Mouse (Mus musculus) liver, embryonic 14.5 days (tissue): Measurements from ENCODE around the gene Trim30a. TPM values are rescaled to one million over a fixed set of nuclear protein-coding genes. Genes with fewer than 3 reads are reported as not detected.

Experiments
- ATAC-seq: fragments of 200-750 bp; cut with Nextera tagmentation; 2 replicates; pipeline ENCODE4 v1.8.0; 2017; ENCODE audit warnings: moderate number of reproducible peaks, mild to moderate bottlenecking, moderate library complexity; ENCODE audit not compliant: insufficient read depth
- DNase-seq, 3 experiments: peaks; one replicate each; pipeline ENCODE4 v3.0.0-alpha.2; 2012 to 2013; ENCODE audit warnings: low read depth in 3 of 3, low spot score in 3 of 3
- H3K27ac ChIP-seq: fragments of 300-500 bp; sonication (generic); 2 replicates; pipeline ENCODE4 v1.5.1; 2014; ENCODE audit warnings: moderate library complexity, mild to moderate bottlenecking, control low read depth, inconsistent platforms
- H3K27me3 ChIP-seq: fragments of 300-500 bp; sonication (generic); 2 replicates; pipeline ENCODE4 v1.6.1; 2014; ENCODE audit warnings: mild to moderate bottlenecking, low read length, moderate library complexity; ENCODE audit not compliant: control insufficient read depth, insufficient read depth
- H3K36me3 ChIP-seq: fragments of 300-500 bp; sonication (generic); replicated peaks from 2 replicates; pipeline ENCODE4 v1.6.1; 2014; ENCODE audit warnings: low read depth; ENCODE audit not compliant: control insufficient read depth, insufficient read depth
- H3K4me1 ChIP-seq, 2 experiments: fragments of 200-500 bp in 1 of 2; fragments of 300-500 bp in 1 of 2; sonication (generic) in 1 of 2; replicated peaks; 2 replicates each; pipeline ENCODE4 v1.6.1; 2012 to 2014; ENCODE audit warnings: antibody characterized with exemption in 1 of 2, inconsistent platforms in 1 of 2, low read length in 1 of 2; ENCODE audit not compliant: control insufficient read depth in 2 of 2, insufficient read depth in 2 of 2
- H3K4me2 ChIP-seq: fragments of 300-500 bp; sonication (generic); 2 replicates; pipeline ENCODE4 v1.6.1; 2014; ENCODE audit warnings: low read depth, mild to moderate bottlenecking, control low read depth, moderate library complexity
- H3K4me3 ChIP-seq, 2 experiments: fragments of 200-500 bp in 1 of 2; fragments of 300-500 bp in 1 of 2; sonication (generic) in 1 of 2; 2 replicates each; pipeline ENCODE4 v1.5.1; 2012 to 2014; ENCODE audit warnings: low read depth in 2 of 2, low read length in 2 of 2, mild to moderate bottlenecking in 2 of 2, control low read depth in 1 of 2, inconsistent platforms in 1 of 2, moderate library complexity in 1 of 2; ENCODE audit not compliant: insufficient read depth in 1 of 2
- H3K9ac ChIP-seq: fragments of 300-500 bp; sonication (generic); replicated peaks from 2 replicates; pipeline ENCODE4 v1.6.1; 2014; ENCODE audit warnings: mild to moderate bottlenecking, control low read depth, moderate library complexity
- H3K9me3 ChIP-seq: fragments of 300-500 bp; sonication (generic); 2 replicates; pipeline ENCODE4 v1.6.1; 2016; ENCODE audit warnings: low read length, mixed read lengths; ENCODE audit not compliant: control insufficient read depth
- CTCF ChIP-seq: IDR thresholded peaks from 2 replicates; pipeline ENCODE4 v1.5.1; 2016; ENCODE audit warnings: antibody characterized with exemption, low read depth, control low read depth
- EP300 ChIP-seq: IDR thresholded peaks from 2 replicates; pipeline ENCODE4 v1.6.1; 2016; ENCODE audit warnings: antibody characterized with exemption, low read depth
- WGBS: fragments of 180-500 bp; shearing (Covaris S2); extraction: QIAGEN DNeasy Blood & Tissue Kit; methylation state at CpG from one replicate; pipeline ENCODE4 v1.1.7; 2014; ENCODE audit not compliant: insufficient replicate concordance; 5-methylcytosine and 5-hydroxymethylcytosine counted together
- polyA plus RNA-seq, 2 experiments: library from polyadenylated mRNA; depleted of rRNA in 1 of 2; stranded (reverse) in 1 of 2; unstranded in 1 of 2; fragments of >200 nt; fragmentation: Nextera tagmentation in 1 of 2; extraction: Ambion mirVana in 1 of 2; gene quantifications; 2 replicates each; pipeline versions ENCODE4 v1.2.1 to v1.2.3; 2012 to 2014

Trim30a gene
- polyA plus RNA-seq, 2 experiments, result 1.5 to 1.9 TPM

DNA sequence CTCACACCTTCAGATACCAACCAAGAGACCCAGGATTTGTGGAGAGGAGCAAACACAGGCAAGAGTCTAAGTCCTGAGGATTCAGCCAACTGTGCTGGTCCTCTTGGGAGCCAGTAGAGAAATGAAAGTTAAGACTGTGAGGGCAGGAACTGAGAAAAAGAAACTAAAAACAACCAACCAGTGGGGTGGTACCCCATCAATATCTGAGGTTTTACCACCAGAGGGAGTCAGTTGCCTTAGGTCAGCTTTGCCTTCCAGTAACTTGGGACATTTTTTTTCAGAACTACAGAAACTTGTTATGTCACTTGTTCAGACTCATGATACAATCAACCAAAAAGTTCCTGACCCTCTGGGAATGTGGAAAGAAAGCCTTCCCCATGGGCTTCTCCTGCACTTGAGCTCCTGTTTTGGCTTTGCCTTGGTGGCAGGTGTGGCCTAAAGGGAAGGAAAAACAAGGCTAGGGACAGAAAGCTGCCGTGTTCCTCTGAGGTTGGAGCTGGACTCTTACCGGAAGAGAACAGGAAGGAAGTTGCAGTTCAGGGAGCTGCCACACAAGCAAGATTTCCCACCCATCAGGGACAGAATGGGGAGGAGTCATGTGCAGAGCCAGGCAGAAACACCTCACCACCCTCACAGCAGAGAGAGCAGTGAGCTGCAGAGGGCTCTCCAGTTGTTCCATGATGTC lies 18.9 kb downstream of the Trim30a start:
- ATAC-seq (peak; percentile 60), DNase-seq (peak in 2 of 3 experiments; percentile 26 to 29)
- H3K9me3 ChIP-seq, result no peaks in the 10 kb centered on the region
- H3K36me3 ChIP-seq, result no peaks in the 10 kb centered on the region
- H3K4me2 ChIP-seq, result peak overlapping the region; percentile 28; the same call in 1 of the 2 replicates
- 0 out of 4 replicates have a peak overlapping the region, but pooled peaks of 1 of the 2 experiments have one; percentile 9 for H3K4me3 ChIP-seq
- no peaks in the 10 kb centered on the region; a peak in 1 of 4 replicates for H3K4me1 ChIP-seq
- TF ChIP-seq CTCF (peak; percentile 23; the same call in 1 of the 2 replicates), EP300 (no peak)
- 9% methylated on average over 2 of the region's 2 CpGs for WGBS
- no peaks in the 10 kb centered on the region for H3K27me3 ChIP-seq
- H3K27ac ChIP-seq, result no peak overlapping the region
- H3K9ac ChIP-seq, result no peak overlapping the region

- no peak overlapping the region for H3K4me3 ChIP-seq
- no peaks in the 10 kb centered on the region for H3K27me3 ChIP-seq
- TF ChIP-seq EP300, result no peak
- no peak for TF ChIP-seq CTCF
- H3K4me1 ChIP-seq, result no peaks in the 10 kb centered on the region
- no peak overlapping the region for H3K9ac ChIP-seq
- DNase-seq (no peak), ATAC-seq (no peak)
- H3K27ac ChIP-seq, result no peak overlapping the region
- no peak overlapping the region for H3K4me2 ChIP-seq
- H3K36me3 ChIP-seq, result no peaks in the 10 kb centered on the region
- WGBS, result 73% methylated on average over 3 of the region's 3 CpGs
- H3K9me3 ChIP-seq, result no peaks in the 10 kb centered on the region
Observed at GRCm38 (mm10) chr7:104404460-104404950, 60.5 kb downstream of the Trim30a start.

DNA sequence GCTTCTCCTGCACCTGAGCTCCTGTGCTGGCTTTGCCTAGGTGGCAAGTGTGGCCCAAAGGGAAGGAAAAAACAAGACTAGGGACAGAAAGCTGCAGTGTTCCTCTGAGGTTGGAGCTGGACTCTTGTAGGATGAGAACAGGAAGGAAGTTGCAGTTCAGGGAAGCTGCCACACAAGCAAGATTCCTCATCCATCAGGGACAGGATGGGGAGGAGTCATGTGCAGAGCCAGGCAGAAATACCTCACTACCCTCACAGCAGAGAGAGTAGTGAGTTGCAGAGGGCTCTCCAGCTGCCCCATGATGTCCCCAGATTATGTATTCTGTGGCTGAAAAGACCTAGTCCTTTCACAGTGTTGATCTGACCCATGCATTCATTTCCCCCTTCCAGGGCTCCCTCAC lies 63.9 kb downstream of the Trim30a start:
- H3K4me1 ChIP-seq, result no peaks in the 10 kb centered on the region
- H3K27ac ChIP-seq, result no peak overlapping the region
- H3K36me3 ChIP-seq, result no peaks in the 10 kb centered on the region
- H3K4me3 ChIP-seq, result no peak overlapping the region
- no peak overlapping the region for H3K9ac ChIP-seq
- H3K4me2 ChIP-seq, result no peak overlapping the region
- H3K27me3 ChIP-seq, result no peaks in the 10 kb centered on the region
- H3K9me3 ChIP-seq, result no peaks in the 10 kb centered on the region
- DNase-seq (no peak), ATAC-seq (0 out of 2 replicates have a peak, but pooled peaks have one; percentile 37)
- no peak for TF ChIP-seq EP300
- no peak for TF ChIP-seq CTCF

- Histone ChIP-seq H3K36me3 (no peaks in the 10 kb centered on the region), H3K27me3 (no peaks in the 10 kb centered on the region), H3K4me3 (no peak within 1 kb of the TSS), H3K27ac (no peak within 1 kb of the TSS), H3K9me3 (no peaks in the 10 kb centered on the region), H3K9ac (no peak within 1 kb of the TSS), H3K4me1 (no peaks in the 10 kb centered on the region), H3K4me2 (no peak within 1 kb of the TSS)
- no peak for ATAC-seq
- 21% methylated on average over 1 of the region's 1 CpGs for WGBS
- DNase-seq, result no peak
- TF ChIP-seq CTCF, result no peak
Observed at GRCm38 (mm10) chr7:104400698-104401097, 64.3 kb downstream of the Trim30a start, which contains the start of gene Trim30c. Trim30c (minus strand) TSS chr7:104400837.

- no peak overlapping the region for H3K9ac ChIP-seq
- H3K36me3 ChIP-seq, result no peaks in the 10 kb centered on the region
- H3K9me3 ChIP-seq, result no peaks in the 10 kb centered on the region
- TF ChIP-seq CTCF (no peak), EP300 (no peak)
- H3K27me3 ChIP-seq, result no peaks in the 10 kb centered on the region
- no peak overlapping the region for H3K4me2 ChIP-seq
- ATAC-seq (no peak), DNase-seq (no peak)
- no peak overlapping the region for H3K27ac ChIP-seq
- H3K4me1 ChIP-seq, result no peaks in the 10 kb centered on the region
- WGBS, result 59% methylated on average over 1 of the region's 1 CpGs
- no peak overlapping the region for H3K4me3 ChIP-seq
Observed at GRCm38 (mm10) chr7:104398492-104398891, 66.5 kb downstream of the Trim30a start.
